Mouse (Mus musculus): ENCODE results near the gene Dnajc8.

The Dnajc8 gene

DNA sequence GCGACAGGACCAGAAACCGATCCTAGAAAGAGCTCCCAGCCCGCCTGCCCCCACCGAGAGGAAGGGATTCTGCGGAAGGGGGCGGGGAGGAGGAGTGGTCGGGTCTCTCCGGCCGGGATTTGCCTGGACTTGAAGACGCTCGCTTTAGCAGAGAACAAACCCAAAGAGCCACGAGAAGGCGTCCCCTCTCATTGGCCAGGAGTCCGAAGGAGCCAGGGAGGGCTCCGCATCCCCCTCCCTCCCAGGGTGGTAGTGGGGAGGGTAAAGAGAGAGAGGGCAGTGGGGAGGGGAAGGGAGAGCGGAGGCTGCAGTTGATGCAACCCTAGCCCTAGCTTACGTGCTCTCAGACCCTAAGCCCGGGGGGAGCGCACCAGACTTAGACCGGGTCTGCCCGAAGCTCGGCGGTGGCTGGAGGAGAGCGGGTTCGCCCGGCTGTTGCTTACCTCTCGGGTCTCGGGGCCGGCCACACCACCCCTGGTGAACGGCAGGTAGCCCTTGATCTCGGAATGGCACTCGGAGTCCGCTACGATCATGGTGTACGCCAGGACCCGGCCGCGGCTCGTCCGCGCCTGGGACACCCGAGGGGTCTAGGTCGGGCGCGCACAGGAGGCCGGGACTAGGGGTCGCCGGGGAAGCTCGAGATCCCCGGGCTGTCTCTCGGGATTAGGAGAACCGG is 25.6 kb upstream of the Dnajc8 start:
- POLR2A ChIA-PET, result interaction anchor here (0.5 to 35.1 kb wide), 123 partner anchors 4 to 1989 kb away, joined by 3 to 1071 read pairs (median 5); partner anchors contain the start of genes Med18 (in 3 of the 4), Atpif1 (in 2 of the 4), Rcc1 (in 2 of the 4) and Taf12 (in 2 of the 4)
- CTCF ChIA-PET, result interaction anchor here in 3 of 4 experiments (0.6 to 1.6 kb wide), 6 partner anchors 12 to 314 kb away, joined by 3 to 9 read pairs (median 3); partner anchors contain the start of gene Med18 (in 1 of the 3)

DNA sequence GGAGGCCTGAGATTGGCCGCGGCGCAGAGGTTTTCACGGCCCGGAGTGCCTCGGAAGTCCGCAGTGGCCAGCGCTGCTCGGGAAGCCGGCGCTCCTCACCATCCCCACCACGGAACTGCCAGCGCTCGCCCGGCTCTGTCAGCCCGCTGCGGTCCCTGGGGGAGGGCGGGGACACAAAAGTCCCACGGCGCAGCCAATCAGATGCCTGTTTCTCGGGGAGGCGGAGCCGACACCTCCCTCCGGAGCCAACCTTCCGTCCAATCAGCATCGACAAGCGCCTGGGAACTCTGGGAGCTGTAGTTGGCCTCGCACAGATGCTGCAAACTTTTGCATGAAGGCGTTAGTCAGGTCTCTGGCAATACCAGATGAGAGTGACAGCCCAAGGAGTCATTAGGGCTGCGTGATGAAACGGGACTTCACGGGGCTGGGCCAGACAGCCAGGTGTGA is 25.0 kb upstream of the Dnajc8 start, which contains the start of gene Sesn2:
Gene Sesn2 (minus strand): TSS at position 150 of the 447 bp plus-strand sequence.
- ChIA-PET POLR2A (interaction anchor here (0.6 to 35.1 kb wide), 115 partner anchors 3 to 1990 kb away, joined by 3 to 1071 read pairs (median 5); partner anchors contain the start of genes Atpif1 (in 2 of the 4), Med18 (in 2 of the 4), Taf12 (in 2 of the 4) and Dnajc8 (in 1 of the 4)), CTCF (interaction anchor here in 1 of 4 experiments (0.6 to 1.6 kb wide), 4 partner anchors 11 to 313 kb away, joined by 3 to 5 read pairs (median 3); no protein-coding TSS in a partner anchor)

DNA sequence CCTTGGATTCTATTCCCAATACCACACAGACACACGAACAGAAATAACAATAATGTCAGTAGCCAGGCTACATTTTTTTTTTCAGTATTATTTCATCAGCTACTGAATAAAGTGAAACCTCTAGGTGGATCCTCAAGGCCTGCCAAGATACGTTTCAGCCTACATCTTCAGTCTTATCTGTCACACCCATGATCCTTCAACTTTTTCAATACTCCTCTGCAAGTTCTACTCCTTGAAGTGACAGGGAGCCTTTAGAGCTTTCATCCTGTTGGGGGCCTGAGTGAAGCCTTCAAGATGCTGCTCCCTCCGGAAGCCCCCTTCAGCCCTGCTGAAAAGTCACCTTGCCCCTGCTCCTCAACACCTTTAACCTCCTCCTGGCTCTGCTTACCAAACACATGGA is 23.3 kb upstream of the Dnajc8 start:
- ChIA-PET CTCF (interaction anchor here in 3 of 4 experiments (0.7 to 1.9 kb wide), 4 partner anchors 14 to 49 kb away, joined by 3 to 9 read pairs (median 4); partner anchors contain the start of gene Med18 (in 1 of the 3)), POLR2A (interaction anchor here in 3 of 4 experiments (0.7 to 35.1 kb wide), 25 partner anchors 1 to 436 kb away, joined by 3 to 1071 read pairs (median 39); partner anchors contain the start of genes Atpif1 (in 2 of the 3), Dnajc8 (in 2 of the 3), Med18 (in 2 of the 3) and Rcc1 (in 2 of the 3))

DNA sequence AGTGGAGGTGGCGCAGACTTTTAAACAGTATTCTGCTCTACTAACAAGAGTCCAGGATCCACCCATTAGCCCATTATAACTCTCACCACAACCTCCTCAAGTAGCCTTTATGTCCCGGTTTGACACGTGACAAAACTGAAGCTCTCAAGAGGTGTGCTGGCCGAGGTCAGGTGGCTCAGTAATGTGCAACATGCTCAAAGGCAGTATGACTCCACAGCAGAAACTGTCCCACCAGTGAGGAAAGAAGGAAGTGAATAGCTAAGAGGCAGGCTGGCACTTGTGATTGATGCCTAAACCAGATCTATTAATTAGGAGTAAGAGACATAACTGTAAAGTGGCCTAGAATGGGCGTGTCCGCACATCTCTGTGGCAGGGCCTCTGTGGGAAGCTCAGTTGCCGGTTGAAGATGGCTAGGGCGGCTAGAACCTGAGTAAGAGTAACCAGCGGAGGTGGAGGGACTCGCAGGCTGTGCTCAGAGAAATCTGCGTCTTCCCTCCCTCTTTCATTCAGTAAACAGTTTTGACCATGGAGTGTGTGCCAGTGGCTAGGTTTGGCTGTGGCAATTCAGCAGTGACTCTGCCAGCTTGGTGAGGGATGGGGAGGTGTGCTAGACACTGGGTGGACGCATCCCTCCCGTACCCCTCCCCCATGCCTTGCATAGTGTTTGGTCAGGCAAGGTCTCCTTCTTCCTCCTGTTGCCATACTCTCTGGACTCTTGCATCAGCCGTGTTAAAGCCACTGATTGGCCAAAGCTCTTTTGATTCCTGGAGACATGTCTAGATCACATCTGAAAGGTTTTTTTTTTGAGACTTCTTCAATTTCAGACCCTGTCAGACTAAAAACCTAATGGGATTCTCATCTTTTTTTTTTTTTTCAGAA is 21.7 kb upstream of the Dnajc8 start:
- POLR2A ChIA-PET, result interaction anchor here (0.5 to 35.1 kb wide), 190 partner anchors 0 to 1854 kb away, joined by 3 to 1071 read pairs (median 5); partner anchors contain the start of genes Med18 (in 3 of the 4), Rab42 (in 3 of the 4), Taf12 (in 3 of the 4) and Atpif1 (in 2 of the 4)
- CTCF ChIA-PET, result interaction anchor here (0.5 to 4.0 kb wide), 45 partner anchors 8 to 839 kb away, joined by 3 to 43 read pairs (median 4); partner anchors contain the start of gene Med18 (in 3 of the 4)

DNA sequence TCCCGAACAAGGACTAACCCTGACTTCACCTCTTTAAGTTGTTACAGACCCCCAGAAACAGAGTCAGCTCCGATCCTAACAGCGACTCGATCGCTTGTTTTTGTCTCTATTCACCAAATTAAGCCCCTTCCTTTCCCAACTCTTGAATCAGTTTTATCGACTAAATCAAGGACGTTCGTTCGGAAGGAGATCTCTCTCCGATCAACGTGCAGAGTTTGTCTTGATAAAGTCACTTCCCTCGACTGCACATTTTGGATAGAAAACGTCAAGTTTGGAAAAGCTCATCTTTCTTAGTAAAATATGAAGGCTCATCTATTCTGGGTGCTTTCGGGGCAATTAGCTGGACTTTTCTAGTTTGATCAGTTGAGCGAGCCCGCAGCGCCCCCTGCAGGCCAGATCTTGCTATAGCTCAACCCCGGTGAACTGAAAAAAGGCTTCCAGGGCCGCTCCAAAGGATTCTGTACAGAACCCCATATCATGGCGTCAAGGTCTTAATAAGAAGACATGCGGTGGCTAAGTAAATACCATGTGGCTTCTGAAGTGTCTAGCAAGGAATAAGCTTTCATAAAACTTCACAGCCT is 20.7 kb upstream of the Dnajc8 start:
- CTCF ChIA-PET, result interaction anchor here (0.5 to 4.0 kb wide), 50 partner anchors 9 to 838 kb away, joined by 3 to 43 read pairs (median 5); partner anchors contain the start of genes Med18 (in 3 of the 4), Eya3 (in 1 of the 4), Rcc1 (in 1 of the 4) and Trnau1ap (in 1 of the 4)
- POLR2A ChIA-PET, result interaction anchor here (0.6 to 35.1 kb wide), 163 partner anchors 1 to 1994 kb away, joined by 3 to 1071 read pairs (median 6); partner anchors contain the start of genes Atpif1 (in 4 of the 4), Dnajc8 (in 3 of the 4), Rab42 (in 3 of the 4) and Taf12 (in 3 of the 4)

DNA sequence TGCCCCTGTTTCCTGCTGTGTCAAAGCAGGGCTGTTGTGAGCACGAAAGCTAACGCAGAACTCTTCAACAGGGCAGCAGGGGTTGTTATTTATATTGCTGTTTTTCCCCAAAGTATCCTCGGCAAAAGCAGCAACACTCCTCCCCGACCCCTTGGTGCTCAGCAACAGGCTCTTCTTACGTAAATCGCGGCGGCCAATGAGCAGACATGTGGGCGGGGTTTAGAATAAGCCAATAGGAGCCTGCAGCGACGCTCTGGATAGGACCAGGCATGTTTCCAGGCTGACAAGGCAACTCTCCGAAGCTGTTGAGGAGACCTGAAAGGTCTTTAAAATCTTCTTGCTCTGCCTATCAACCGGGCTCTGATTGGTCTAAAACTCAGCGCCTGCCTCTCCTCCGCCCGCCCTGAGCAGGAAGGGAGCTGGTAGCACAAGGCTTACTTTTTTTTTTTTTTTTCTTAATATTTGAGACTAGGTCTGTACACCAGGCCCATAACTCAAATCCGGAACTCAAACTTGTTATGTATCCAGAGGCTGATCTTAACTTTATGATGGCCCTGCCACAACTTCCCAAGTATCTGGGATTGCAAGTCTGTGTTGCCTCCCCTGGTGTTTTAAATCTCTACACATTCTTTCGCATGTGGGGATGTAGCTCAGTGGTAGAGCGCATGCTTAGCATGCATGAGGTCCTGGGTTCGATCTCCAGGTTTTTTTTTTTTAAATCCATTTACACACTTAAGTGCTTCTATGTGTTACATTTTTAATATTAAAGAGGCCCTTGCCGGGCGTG is 19.8 kb upstream of the Dnajc8 start:
- CTCF ChIA-PET, result interaction anchor here (0.5 to 4.0 kb wide), 44 partner anchors 9 to 707 kb away, joined by 3 to 43 read pairs (median 5); partner anchors contain the start of genes Med18 (in 2 of the 4), Atpif1 (in 1 of the 4), Eya3 (in 1 of the 4) and Rcc1 (in 1 of the 4)
- POLR2A ChIA-PET, result interaction anchor here (0.6 to 35.1 kb wide), 135 partner anchors 2 to 1995 kb away, joined by 3 to 1071 read pairs (median 6); partner anchors contain the start of genes Atpif1 (in 4 of the 4), Dnajc8 (in 3 of the 4), Med18 (in 2 of the 4) and Rab42 (in 2 of the 4)

DNA sequence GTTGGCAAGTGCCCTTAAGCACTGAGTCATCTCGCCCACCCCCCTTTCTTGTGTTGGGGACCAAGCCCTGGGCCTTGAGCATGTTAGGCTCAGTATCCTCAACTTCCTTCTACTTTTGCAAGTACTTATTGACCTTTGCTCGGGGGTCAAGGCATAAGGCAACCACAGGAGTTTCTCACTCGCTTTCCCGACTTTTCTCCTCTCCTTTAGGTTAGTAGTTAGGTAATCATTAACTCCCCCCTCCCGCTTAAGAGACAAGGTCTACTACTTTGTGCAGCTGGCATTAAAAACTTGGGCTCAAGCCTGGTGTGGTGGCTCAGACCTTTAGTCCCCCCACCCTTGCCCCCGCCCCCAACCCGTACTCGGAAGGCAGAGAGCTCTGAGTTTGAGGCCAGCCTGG is 17.3 kb upstream of the Dnajc8 start:
- ChIA-PET CTCF (interaction anchor here in 2 of 4 experiments (0.6 kb wide), 2 partner anchors 257 to 324 kb away, joined by 3 to 13 read pairs; partner anchors contain the start of gene Gmeb1 (in 1 of the 2)), POLR2A (interaction anchor here in 3 of 4 experiments (0.6 to 35.1 kb wide), 21 partner anchors 5 to 472 kb away, joined by 3 to 1071 read pairs (median 5); partner anchors contain the start of genes Atpif1 (in 2 of the 3), Dnajc8 (in 2 of the 3), Ppp1r8 (in 1 of the 3) and Rcc1 (in 1 of the 3))

DNA sequence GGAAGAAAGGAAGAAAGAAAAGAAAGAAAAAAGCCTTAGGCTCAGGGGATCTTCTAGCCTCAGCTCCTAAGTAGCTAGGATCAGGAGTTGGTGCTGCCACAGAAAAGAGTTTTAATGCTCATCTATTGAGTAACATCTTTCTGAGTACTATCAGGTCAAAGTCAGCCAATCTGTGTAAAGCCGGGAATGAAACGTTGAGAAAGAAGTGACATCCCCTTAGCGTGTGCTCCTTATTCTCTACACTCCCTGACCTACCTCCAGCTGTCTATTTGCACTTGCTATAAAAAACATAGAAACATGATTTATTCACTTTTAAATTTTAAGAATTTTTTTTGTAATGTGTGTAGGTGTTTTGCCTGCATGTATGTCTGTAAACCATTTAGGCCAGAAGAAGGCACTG is 16.2 kb upstream of the Dnajc8 start:
- POLR2A ChIA-PET, result interaction anchor here in 3 of 4 experiments (0.6 to 35.1 kb wide), 9 partner anchors 6 to 249 kb away, joined by 3 to 1071 read pairs (median 121); partner anchors contain the start of genes Atpif1 (in 2 of the 3), Dnajc8 (in 2 of the 3), Rcc1 (in 1 of the 3) and Rpa2 (in 1 of the 3)

DNA sequence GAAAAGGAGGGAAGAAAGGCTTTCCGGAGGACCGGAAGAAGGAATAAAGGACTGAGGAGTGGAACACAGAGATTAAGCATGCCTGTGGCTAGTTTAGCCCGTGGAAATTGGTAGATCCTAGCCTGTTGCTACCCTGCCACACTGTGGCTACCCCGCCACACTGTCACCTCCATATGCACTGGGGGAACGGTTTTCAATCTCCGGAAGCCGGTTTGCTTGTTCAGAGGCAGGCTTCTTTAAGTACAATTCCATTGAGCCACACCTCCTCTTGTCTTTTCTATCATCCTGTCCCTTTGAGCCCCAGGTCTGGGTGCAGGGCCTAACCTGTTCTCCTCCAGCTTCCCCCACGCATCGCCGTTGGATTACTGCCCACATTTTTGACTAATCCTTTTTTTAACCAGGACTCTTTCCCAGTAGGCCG is 11.0 kb upstream of the Dnajc8 start:
- CTCF ChIA-PET, result interaction anchor here in 3 of 4 experiments (0.6 to 3.8 kb wide), 4 partner anchors 10 to 339 kb away, joined by 3 to 22 read pairs (median 14); no protein-coding TSS in a partner anchor
- POLR2A ChIA-PET, result interaction anchor here (0.5 to 32.1 kb wide), 29 partner anchors 9 to 396 kb away, joined by 3 to 1071 read pairs (median 4); partner anchors contain the start of genes Atpif1 (in 2 of the 4), Dnajc8 (in 2 of the 4), Sesn2 (in 2 of the 4) and Ppp1r8 (in 1 of the 4)

More for the DNA sequence above, 16.2 kb upstream of the Dnajc8 start:
- CTCF ChIA-PET, result no interaction called here

DNA sequence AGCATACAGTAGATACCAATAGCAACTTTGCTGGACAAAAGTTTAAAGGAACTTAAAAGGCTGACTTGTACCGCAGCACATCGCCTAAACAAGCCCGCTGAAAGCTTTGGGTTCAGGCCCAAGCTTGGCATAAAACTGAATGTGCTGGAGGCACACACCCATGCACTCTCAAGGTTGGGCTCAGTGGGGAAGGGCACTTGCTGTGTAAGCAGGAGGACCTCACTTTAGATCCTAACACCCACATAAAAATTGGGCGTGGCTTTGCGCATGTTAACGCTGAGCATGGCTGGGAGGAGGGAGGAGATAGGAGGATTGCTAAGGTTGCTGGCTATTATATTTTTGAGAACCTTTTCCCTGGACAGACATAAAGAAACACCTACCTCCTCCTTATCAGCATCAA is 10.5 kb upstream of the Dnajc8 start:
- ChIA-PET POLR2A (interaction anchor here (0.5 to 32.1 kb wide), 29 partner anchors 8 to 396 kb away, joined by 3 to 1071 read pairs (median 4); partner anchors contain the start of genes Atpif1 (in 2 of the 4), Dnajc8 (in 2 of the 4), Sesn2 (in 2 of the 4) and Med18 (in 1 of the 4)), CTCF (interaction anchor here in 3 of 4 experiments (0.6 to 3.8 kb wide), 6 partner anchors 10 to 461 kb away, joined by 3 to 22 read pairs (median 5); no protein-coding TSS in a partner anchor)

DNA sequence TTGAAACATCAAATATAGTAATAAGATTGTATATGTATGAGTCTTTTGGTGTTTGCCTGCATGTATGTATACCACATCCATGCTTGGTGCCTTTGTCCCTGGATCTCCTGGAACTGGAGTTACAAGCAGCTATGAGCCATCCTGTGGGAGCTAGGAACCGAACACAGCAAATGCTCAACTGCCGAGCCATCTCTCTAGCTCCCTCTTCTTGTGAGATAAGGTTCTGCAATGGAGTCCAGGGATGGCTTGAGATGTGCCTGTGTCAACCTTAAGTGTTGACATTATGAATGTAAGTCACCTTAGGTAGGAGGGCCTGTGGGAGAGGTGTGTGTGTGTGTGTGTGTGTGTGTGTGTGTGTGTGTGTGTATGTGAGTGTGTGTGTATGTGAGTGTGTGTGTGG is 8.7 kb upstream of the Dnajc8 start:
- POLR2A ChIA-PET, result interaction anchor here in 3 of 4 experiments (0.6 to 32.1 kb wide), 48 partner anchors 9 to 1846 kb away, joined by 3 to 1071 read pairs (median 4); partner anchors contain the start of genes Sesn2 (in 3 of the 3), Med18 (in 2 of the 3), Ppp1r8 (in 2 of the 3) and Dnajc8 (in 1 of the 3)
- CTCF ChIA-PET, result interaction anchor here (0.5 to 3.8 kb wide), 34 partner anchors 8 to 1944 kb away, joined by 3 to 43 read pairs (median 3); partner anchors contain the start of genes Dnajc8 (in 2 of the 4), Med18 (in 1 of the 4), Sesn2 (in 1 of the 4) and Taf12 (in 1 of the 4)

DNA sequence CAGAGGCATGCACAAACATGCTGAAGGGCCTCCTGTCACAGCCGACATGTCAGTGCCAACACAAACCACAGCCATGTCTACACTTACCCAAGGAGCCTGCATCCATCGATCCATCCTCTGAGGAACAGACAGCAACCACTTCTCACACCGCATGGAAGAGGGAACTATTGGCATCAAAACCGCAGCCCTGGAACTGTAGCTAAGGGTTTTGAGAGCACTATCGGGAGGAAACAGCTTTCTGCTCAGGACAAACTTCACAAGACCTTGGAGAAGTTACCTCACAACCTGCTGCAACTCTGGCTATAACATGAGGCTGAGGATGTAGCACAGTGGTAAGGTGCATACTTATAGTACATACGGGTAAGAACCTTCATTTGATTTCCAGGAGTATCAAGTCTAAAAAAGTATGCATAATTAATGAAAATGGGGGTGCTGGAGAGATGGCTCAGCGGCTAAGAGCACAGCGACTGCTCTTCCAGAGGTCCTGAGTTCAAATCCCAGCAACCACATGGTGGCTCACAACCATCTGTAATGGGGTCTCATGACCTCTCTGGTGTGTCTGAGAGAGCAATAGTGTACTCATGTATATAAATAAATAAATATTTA is 7.3 kb upstream of the Dnajc8 start:
- POLR2A ChIA-PET, result interaction anchor here in 2 of 4 experiments (0.6 to 32.1 kb wide), 15 partner anchors 10 to 334 kb away, joined by 3 to 1071 read pairs (median 7); partner anchors contain the start of gene Sesn2 (in 2 of the 2)

DNA sequence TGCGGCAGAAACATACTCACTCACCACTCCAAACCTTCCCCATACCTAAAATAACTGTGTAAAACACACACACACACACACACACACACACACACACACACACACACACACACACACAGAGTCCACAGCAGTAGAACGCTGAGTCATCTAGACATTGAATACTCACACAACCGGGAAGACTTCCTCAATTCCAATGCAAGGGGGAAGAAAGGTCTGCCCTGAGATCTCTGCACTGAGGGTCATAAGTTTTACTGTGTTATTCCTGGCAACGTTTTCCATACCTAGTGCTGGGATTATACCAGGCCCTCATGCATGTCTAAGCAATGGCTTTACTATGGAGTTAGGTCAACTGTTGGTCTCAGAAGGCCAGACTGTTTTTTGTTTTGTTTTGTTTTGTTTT is 6.0 kb upstream of the Dnajc8 start:
- ChIA-PET POLR2A (interaction anchor here in 2 of 4 experiments (0.8 to 32.1 kb wide), 9 partner anchors 12 to 227 kb away, joined by 3 to 1071 read pairs (median 19); partner anchors contain the start of genes Sesn2 (in 2 of the 2), Rab42 (in 1 of the 2) and Rcc1 (in 1 of the 2)), CTCF (no interaction called here)

More for the DNA sequence above, 7.3 kb upstream of the Dnajc8 start:
- CTCF ChIA-PET, result interaction anchor here in 3 of 4 experiments (0.5 to 3.8 kb wide), 4 partner anchors 13 to 90 kb away, joined by 3 to 43 read pairs (median 12); no protein-coding TSS in a partner anchor
